Mouse (Mus musculus) effector memory CD4-positive, alpha-beta T cell, adult 7 months (primary cell): ENCODE results near the gene Slc16a3. TPM values are rescaled to one million over a fixed set of nuclear protein-coding genes. Genes with fewer than 3 reads are reported as not detected.

Experiments
- polyA plus RNA-seq: library from polyadenylated mRNA; unstranded; fragments of 100-300 nt; shearing (Covaris generic); gene quantifications from one replicate; pipeline ENCODE4 v1.2.1, GENCODE M21; 2017

The Slc16a3 gene
- 7.9 TPM for polyA plus RNA-seq

DNA sequence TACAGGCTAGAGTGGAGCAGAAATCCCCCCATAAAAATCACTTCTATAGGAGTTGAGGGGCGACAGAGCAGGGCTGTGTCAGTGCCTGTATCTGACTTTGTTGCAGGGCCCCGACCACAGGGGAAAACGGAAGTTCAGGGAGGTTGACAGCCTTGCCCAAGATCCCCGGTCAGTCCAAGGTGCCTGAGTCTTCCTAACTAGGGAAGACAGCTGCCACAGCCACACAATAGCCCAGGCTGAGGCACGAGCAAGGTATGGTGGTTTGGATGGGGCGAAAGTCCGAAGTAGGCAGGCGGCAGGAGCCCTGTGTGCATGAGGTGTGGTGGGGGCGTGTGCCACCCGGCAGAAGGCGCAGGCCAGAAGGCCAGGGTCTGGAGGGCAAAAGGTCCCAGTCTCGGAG, at the start of gene Slc16a3:
Gene Slc16a3 (plus strand): TSS at position 153 of the 400 bp plus-strand sequence.

DNA sequence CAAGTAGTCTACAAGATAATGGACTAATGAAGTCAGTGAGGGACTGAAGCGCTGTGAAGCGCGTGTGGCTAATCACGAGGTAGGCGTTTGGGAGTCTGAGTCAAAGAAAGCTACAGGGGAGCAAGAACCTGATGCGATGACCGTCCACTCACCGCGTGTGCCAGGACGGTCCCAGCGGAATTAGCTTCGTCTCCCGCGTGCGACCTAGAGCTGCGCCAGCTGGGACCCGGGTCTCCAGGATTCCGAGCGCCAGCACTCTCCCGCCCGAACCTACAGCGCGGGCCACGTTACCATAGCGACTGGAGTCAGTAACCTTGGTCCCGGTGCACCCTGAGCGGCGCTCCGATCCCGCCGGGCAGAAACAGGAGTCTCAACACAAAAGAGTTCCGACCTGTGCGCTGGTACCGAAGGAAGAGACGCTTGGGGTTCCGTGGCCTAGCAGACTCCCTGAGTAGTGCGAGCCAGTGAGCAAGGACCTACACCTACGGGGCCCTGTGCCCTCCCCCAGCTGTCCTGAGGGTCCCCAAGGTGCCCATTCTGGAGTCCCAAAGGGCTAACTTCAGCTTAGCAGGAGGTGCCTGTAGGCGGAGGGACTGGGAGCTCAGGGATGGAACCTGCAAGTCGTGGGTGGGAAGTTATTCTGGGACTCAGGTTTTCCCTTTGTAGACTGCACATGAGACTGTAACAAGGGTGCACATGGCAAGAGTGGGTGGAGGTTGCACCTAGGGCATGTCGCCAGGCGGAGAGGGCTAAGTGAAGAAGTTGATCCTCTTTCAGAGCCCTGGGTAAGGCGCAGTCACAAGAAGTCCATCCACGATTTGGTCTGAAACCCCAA, 15.5 kb upstream of the Slc16a3 start, which contains the start of gene Ccdc57:
Gene Ccdc57 (minus strand): TSS at position 309 of the 835 bp plus-strand sequence.

DNA sequence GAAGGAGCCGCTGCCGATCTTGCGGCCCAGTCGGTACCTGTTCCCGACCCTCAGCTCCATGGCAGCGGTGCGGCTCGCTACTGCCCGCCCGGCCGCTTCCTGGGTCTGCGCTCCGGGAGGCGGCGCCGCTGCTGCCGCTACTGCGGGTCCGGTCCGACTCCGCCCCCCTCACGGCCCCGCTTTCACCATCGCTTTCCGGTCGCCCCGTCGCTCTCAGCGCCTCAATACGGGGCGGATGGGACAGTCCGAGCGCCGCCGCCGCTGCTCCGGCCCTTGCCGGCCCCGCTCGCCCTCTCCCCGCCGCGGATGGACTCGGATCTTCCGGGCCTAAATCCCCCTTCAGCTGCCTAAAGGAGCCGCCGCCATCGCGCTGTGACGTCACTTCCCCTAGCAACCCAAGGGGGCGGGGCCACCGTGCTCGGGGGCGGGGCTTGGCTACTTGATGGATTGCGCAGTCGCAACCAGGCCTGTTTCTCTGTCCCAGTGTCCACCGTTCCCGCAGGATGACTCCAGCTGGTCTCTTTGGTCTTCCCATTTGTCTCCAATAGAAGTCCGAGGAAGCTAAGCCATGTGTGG, 42.8 kb downstream of the Slc16a3 start, which contains the start of gene Csnk1d:
Gene Csnk1d (minus strand): TSS at position 380 of the 576 bp plus-strand sequence.

Other genes with a start within 250 kb of the Slc16a3 start
- gene Cenpx, start 234.7 kb upstream of the Slc16a3 start, polyA plus RNA-seq, result 85.8 TPM
- 52.6 TPM for gene Lrrc45, start 234.6 kb upstream of the Slc16a3 start, polyA plus RNA-seq
- not detected for gene Rac3, start 227.0 kb upstream of the Slc16a3 start, polyA plus RNA-seq
- gene Dcxr, start 221.2 kb upstream of the Slc16a3 start, polyA plus RNA-seq, result 5.4 TPM
- gene Cbr2, start 216.4 kb upstream of the Slc16a3 start, polyA plus RNA-seq, result not detected
- 9.5 TPM for gene Hmga1b, start 185.7 kb upstream of the Slc16a3 start, polyA plus RNA-seq
- gene Rfng, start 164.3 kb upstream of the Slc16a3 start, polyA plus RNA-seq, result 29.1 TPM
- 70.8 TPM for gene Gps1, start 164.2 kb upstream of the Slc16a3 start, polyA plus RNA-seq
- gene Dus1l, start 152.1 kb upstream of the Slc16a3 start, polyA plus RNA-seq, result 42.8 TPM
- gene Fasn, start 123.9 kb upstream of the Slc16a3 start, polyA plus RNA-seq, result 39.2 TPM
- not detected for gene Ccdc57, start 15.6 kb upstream of the Slc16a3 start, polyA plus RNA-seq
- gene Csnk1d, start 42.9 kb downstream of the Slc16a3 start, polyA plus RNA-seq, result 216 TPM
- gene Cd7, start 90.9 kb downstream of the Slc16a3 start, polyA plus RNA-seq, result 159 TPM
- 0.40 TPM for gene Sectm1b, start 115.1 kb downstream of the Slc16a3 start, polyA plus RNA-seq
- gene Sectm1a, start 132.7 kb downstream of the Slc16a3 start, polyA plus RNA-seq, result 0.29 TPM
- 0.18 TPM for gene Tex19.2, start 170.2 kb downstream of the Slc16a3 start, polyA plus RNA-seq
- gene Tex19.1, start 197.7 kb downstream of the Slc16a3 start, polyA plus RNA-seq, result not detected
- not detected for gene Uts2r, start 211.8 kb downstream of the Slc16a3 start, polyA plus RNA-seq